Mouse (Mus musculus) stomach, postnatal 0 days (tissue): ENCODE data around the gene Hsd17b3.

Experiments used
- CTCF ChIP-seq: IDR thresholded peaks from 2 replicates; pipeline ENCODE4 v1.5.1; 2016; ENCODE audit warnings: antibody characterized with exemption, low read depth, mild to moderate bottlenecking, moderate library complexity
- EP300 ChIP-seq: optimal IDR thresholded peaks from 2 replicates; pipeline ENCODE3; 2016; ENCODE audit warnings: antibody characterized with exemption

GRCm38 (mm10) chr13:64092141-64092540, 3.1 kb upstream of the Hsd17b3 start:
- TF ChIP-seq CTCF: no peak
- no peak for TF ChIP-seq EP300
